Mouse (Mus musculus) myocyte (in vitro differentiated cells): ENCODE measurements at regions not wholly inside any gene's neighbourhood (a gene's known extent, or its start where the extent isn't known, plus 50 kb on each side); places are given as distances from the start of the nearest gene placed in this dataset.

ENCODE experiments used
- H3K27me3 ChIP-seq: one replicate; pipeline ENCODE4 v1.6.1; 2011; ENCODE audit not compliant: control insufficient read depth, insufficient read depth, insufficient read length
- H3K36me3 ChIP-seq: one replicate; pipeline ENCODE4 v1.6.1; 2011; ENCODE audit not compliant: control insufficient read depth, insufficient read depth
- H3K4me2 ChIP-seq: one replicate; pipeline ENCODE4 v1.6.1; 2011; ENCODE audit warnings: low read depth, control low read depth
- H3K4me3 ChIP-seq: one replicate; pipeline ENCODE4 v1.5.1; 2011; ENCODE audit warnings: mild to moderate bottlenecking, control low read depth, moderate library complexity
- H3K79me2 ChIP-seq: one replicate; pipeline ENCODE4 v1.6.1; 2011; ENCODE audit not compliant: control insufficient read depth, insufficient read depth
- H3ac ChIP-seq: one replicate; pipeline ENCODE4 v1.6.1; 2011; ENCODE audit not compliant: control insufficient read depth, insufficient read length
- CEBPB ChIP-seq: IDR thresholded peaks from 2 replicates; pipeline ENCODE4 v1.6.1; 2011; ENCODE audit warnings: mild to moderate bottlenecking, moderate library complexity; ENCODE audit not compliant: poor library complexity, insufficient read depth, severe bottlenecking
- E2F4 ChIP-seq: IDR thresholded peaks from one replicate; pipeline ENCODE4 v1.6.1; 2011; ENCODE audit warnings: mild to moderate bottlenecking, control low read depth, moderate library complexity; ENCODE audit not compliant: insufficient read depth
- MAX ChIP-seq: IDR thresholded peaks from one replicate; pipeline ENCODE4 v1.6.1; 2011; ENCODE audit warnings: low read depth, mild to moderate bottlenecking, control low read depth
- MYOD1 ChIP-seq, 3 experiments: IDR thresholded peaks; one replicate each; pipeline ENCODE4 v1.6.1; 2011; ENCODE audit warnings: control low read depth in 2 of 3, low read depth in 2 of 3, mild to moderate bottlenecking in 2 of 3, moderate library complexity in 1 of 3; ENCODE audit not compliant: insufficient read length in 2 of 3, control insufficient read depth in 1 of 3
- MYOG ChIP-seq, 3 experiments: IDR thresholded peaks; one replicate each; pipeline ENCODE4 v1.6.1; 2011; ENCODE audit warnings: control low read depth in 2 of 3, low read depth in 2 of 3, mild to moderate bottlenecking in 2 of 3; ENCODE audit not compliant: insufficient read length in 2 of 3, control insufficient read depth in 1 of 3, insufficient read depth in 1 of 3
- POLR2A ChIP-seq: IDR thresholded peaks from one replicate; pipeline ENCODE4 v1.6.1; 2011; ENCODE audit warnings: low read depth, mild to moderate bottlenecking, control low read depth, moderate library complexity; ENCODE audit not compliant: insufficient read length
- POLR2AphosphoS2 ChIP-seq: IDR thresholded peaks from one replicate; pipeline ENCODE4 v1.6.1; 2011; ENCODE audit warnings: low read depth, control low read depth; ENCODE audit not compliant: insufficient read length
- REST ChIP-seq: IDR thresholded peaks from one replicate; pipeline ENCODE4 v1.6.1; 2011; ENCODE audit warnings: mild to moderate bottlenecking, control low read depth, moderate library complexity; ENCODE audit not compliant: insufficient read depth, insufficient read length
- SRF ChIP-seq: IDR thresholded peaks from one replicate; pipeline ENCODE4 v1.6.1; 2011; ENCODE audit warnings: low read depth; ENCODE audit not compliant: control insufficient read depth, insufficient read length
- TCF12 ChIP-seq: IDR thresholded peaks from one replicate; pipeline ENCODE4 v1.6.1; 2011; ENCODE audit warnings: mild to moderate bottlenecking, control low read depth; ENCODE audit not compliant: poor library complexity, insufficient read depth, severe bottlenecking
- TCF3 ChIP-seq: IDR thresholded peaks from one replicate; pipeline ENCODE4 v1.6.1; 2011; ENCODE audit warnings: low read depth, control low read depth; ENCODE audit not compliant: insufficient read length
- USF1 ChIP-seq: IDR thresholded peaks from one replicate; pipeline ENCODE4 v1.6.1; 2011; ENCODE audit warnings: low read depth, mild to moderate bottlenecking, control low read depth, moderate library complexity

GRCm38 (mm10) chr5:37901861-37902291 lies 77.5 kb upstream of the Msx1 start:
- Histone ChIP-seq H3ac (no peak overlapping the region), H3K36me3 (no peaks in the 10 kb centered on the region), H3K27me3 (peaks cover 9% of the 10 kb centered on the region), H3K4me2 (no peak overlapping the region), H3K79me2 (no peaks in the 10 kb centered on the region), H3K4me3 (no peak overlapping the region)
- TF ChIP-seq MAX (no peak), USF1 (no peak), SRF (no peak), MYOG (IDR thresholded peaks at IDR 0.05; ENCODE audit: control insufficient read depth in 1 of 3, insufficient read depth in 1 of 3, insufficient read length in 2 of 3, low read depth in 2 of 3) (no peak), POLR2AphosphoS2 (no peak), REST (no peak), TCF3 (no peak), POLR2A (no peak), CEBPB (no peak), MYOD1 (IDR thresholded peaks at IDR 0.05; ENCODE audit: control insufficient read depth in 1 of 3, insufficient read length in 2 of 3, low read depth in 2 of 3) (no peak), E2F4 (no peak), TCF12 (no peak)

DNA sequence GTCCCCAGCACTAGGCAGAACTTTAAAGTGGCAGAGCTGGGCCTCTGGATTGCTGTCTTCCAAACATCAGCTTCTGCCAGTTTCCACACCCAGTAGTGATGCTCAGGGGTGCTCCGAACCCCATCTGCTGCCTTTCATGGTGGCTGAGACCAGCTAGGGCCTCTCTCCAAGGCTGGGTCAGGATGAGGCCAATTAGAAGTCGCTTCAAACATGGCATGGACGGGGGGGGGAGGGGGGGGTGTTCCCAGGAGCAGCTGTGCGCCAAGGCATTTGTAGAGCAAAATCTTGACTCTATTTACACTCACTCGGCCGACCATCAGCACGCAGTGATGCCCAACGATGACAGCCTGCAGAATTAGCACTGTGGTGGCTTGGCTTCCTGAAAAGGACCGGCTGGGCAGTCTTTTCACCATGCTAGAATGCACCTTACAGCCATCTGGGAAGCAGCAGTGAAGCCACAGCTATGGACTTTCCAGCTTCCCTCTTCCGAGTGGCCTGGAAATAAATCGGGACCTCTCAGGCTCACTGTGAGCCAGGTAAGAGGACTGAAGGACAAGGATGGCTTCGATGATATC lies 73.7 kb upstream of the Msx1 start:
- TF ChIP-seq REST, result no peak
- no peak for TF ChIP-seq MAX
- no peak for TF ChIP-seq E2F4
- no peak for TF ChIP-seq POLR2A
- Histone ChIP-seq H3K36me3 (no peaks in the 10 kb centered on the region), H3K4me3 (no peak overlapping the region), H3K27me3 (no peaks in the 10 kb centered on the region), H3ac (no peak overlapping the region), H3K4me2 (no peak overlapping the region), H3K79me2 (no peaks in the 10 kb centered on the region)

DNA sequence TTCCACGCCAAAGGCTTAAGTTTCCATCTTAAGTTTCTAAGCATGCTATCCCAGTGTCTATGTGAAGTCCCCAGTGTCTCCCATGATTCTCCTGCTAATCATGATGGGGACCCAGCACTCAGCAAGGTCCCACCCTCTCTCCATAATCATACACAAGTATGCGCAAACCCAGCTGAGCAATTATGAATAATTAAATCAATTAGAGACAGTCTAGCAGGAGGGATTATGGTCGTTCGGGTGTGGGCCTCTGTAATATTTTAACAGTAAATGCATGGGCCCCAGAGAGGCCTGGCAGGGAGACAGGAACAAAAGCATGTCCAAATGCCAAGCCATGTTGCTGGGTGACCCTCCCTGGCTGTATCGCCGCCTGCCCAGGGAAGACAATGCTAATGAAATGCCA lies 73.1 kb upstream of the Msx1 start:
- H3K27me3 ChIP-seq, result no peaks in the 10 kb centered on the region
- no peak overlapping the region for H3ac ChIP-seq
- H3K4me2 ChIP-seq, result no peak overlapping the region
- no peak overlapping the region for H3K4me3 ChIP-seq
- TF ChIP-seq MYOD1 (IDR thresholded peaks at IDR 0.05; ENCODE audit: control insufficient read depth in 1 of 3, insufficient read length in 2 of 3, low read depth in 2 of 3), result no peak
- TF ChIP-seq MYOG (IDR thresholded peaks at IDR 0.05; ENCODE audit: control insufficient read depth in 1 of 3, insufficient read depth in 1 of 3, insufficient read length in 2 of 3, low read depth in 2 of 3), result no peak
- no peak for TF ChIP-seq E2F4
- no peak for TF ChIP-seq TCF12
- no peak for TF ChIP-seq MAX
- TF ChIP-seq TCF3, result no peak
- no peak for TF ChIP-seq CEBPB
- no peak for TF ChIP-seq REST
- no peak for TF ChIP-seq USF1
- no peak for TF ChIP-seq SRF
- TF ChIP-seq POLR2A, result no peak
- TF ChIP-seq POLR2AphosphoS2, result no peak
- no peaks in the 10 kb centered on the region for H3K79me2 ChIP-seq
- no peaks in the 10 kb centered on the region for H3K36me3 ChIP-seq

DNA sequence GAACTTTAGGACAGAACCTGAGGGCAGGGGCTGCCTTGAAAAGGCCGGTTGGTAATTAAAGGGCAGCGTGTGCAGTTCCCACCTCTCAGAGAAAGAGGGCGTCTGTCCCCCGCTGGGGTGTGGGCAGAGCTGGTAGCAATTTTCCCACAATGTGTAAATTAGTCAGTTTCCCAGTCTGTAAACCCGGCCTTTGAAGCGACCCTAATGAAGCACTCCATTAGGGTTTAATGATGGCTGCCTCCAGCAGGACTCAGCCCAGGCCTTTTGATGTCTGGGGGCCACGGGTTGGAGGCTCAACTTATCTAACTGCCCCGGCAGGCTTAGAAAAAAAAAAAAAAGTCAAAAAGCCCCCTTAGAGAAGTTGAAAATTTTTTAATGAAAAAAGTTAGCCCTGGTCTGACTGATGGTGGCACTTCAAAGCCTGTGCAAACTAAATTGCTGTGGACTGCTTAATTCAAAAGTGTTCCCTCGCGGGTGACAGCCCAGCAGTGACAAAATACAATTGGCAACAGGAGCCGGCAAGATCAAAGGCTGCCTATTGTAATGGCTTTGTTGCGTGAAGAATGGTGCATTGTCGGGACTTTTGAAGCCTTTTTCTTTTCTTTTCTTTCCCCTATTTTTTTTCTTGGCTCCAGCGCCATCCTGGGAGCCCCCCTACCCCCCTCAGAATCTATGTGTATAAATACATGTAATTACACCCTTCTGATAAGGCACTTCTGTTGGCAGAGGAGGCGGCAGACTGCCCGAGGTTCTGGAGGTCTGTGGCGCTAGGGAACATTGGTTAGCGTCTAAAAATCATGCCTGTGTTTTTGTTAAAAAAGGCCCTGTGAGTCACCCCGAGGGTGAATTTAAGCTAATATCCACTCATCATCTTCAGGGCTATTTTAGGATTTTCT lies 71.3 kb upstream of the Msx1 start:
- H3K4me2 ChIP-seq, result peak overlapping the region; percentile 30
- H3ac ChIP-seq, result no peak overlapping the region

More for the DNA sequence above, 71.3 kb upstream of the Msx1 start:
- TF ChIP-seq MAX, result no peak
- TF ChIP-seq MYOG (IDR thresholded peaks at IDR 0.05; ENCODE audit: control insufficient read depth in 1 of 3, insufficient read depth in 1 of 3, insufficient read length in 2 of 3, low read depth in 2 of 3), result no peak
- no peak for TF ChIP-seq TCF3
- no peak for TF ChIP-seq MYOD1 (IDR thresholded peaks at IDR 0.05; ENCODE audit: control insufficient read depth in 1 of 3, insufficient read length in 2 of 3, low read depth in 2 of 3)
- no peak for TF ChIP-seq REST
- no peak for TF ChIP-seq E2F4
- TF ChIP-seq CEBPB, result no peak
- no peak for TF ChIP-seq SRF
- TF ChIP-seq TCF12, result no peak
- TF ChIP-seq USF1, result no peak
- Histone ChIP-seq H3K4me3 (no peak overlapping the region), H3K79me2 (no peaks in the 10 kb centered on the region), H3K36me3 (no peaks in the 10 kb centered on the region), H3K27me3 (peaks cover 5% of the 10 kb centered on the region)
